Mouse (Mus musculus): ENCODE data around the gene Gpn3. TPM values are rescaled to one million over a fixed set of nuclear protein-coding genes. Genes with fewer than 3 reads are reported as not detected.

The Gpn3 gene
- polyA plus RNA-seq, 1 experiment from 2014 or later: 59.2 TPM

- no peak overlapping the region for H3K4me2 ChIP-seq (ENCODE audit: low read depth, low read length)
- ATAC-seq: peak; percentile 96
- no peak overlapping the region for H3K4me3 ChIP-seq (ENCODE audit: low read length)
- no peak overlapping the region for H3K9ac ChIP-seq (ENCODE audit: low read depth, low read length)
- 0 out of 2 replicates have a peak, but pooled peaks cover 3% of the 10 kb centered on the region for H3K9me3 ChIP-seq (ENCODE audit: control insufficient read depth, low read length)
- H3K36me3 ChIP-seq (ENCODE audit: control insufficient read depth, insufficient read depth, low read length): no peaks in the 10 kb centered on the region
- no peaks in the 10 kb centered on the region for H3K27me3 ChIP-seq (replicated peaks; ENCODE audit: control insufficient read depth, insufficient read depth, low read length)
- peak overlapping the region; percentile 76 for H3K27ac ChIP-seq (ENCODE audit: low read length)
- 50% methylated on average over 7 of the region's 7 CpGs for WGBS
- 0 out of 2 replicates have a peak, but pooled peaks cover 4% of the 10 kb centered on the region for H3K4me1 ChIP-seq (ENCODE audit: control insufficient read depth, insufficient read depth, low read length)
These were observed 27.9 kb upstream of the Gpn3 start for GRCm38 (mm10) chr5:122343768-122344167.

DNA sequence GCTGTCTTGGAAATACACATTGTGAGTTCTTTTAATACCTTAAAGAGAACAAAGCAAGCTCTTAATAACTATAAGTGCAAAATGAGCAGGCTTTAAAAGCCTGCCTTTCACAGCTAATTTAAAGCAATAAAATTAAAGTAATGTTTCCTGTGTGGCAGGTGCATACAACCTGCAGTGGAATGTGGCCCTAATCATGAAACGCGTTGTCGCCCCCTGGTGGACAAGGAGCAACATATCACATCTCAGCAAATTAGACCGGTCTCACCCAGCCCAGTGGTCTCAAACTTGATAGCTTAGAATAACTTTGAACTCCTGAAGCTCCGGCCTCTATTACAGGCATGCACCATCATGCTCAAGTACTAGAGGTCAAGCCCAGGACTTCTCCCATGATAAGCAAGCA lies 27.4 kb upstream of the Gpn3 start:
- 0 out of 2 replicates have a peak, but pooled peaks cover 3% of the 10 kb centered on the region for H3K9me3 ChIP-seq (ENCODE audit: control insufficient read depth, low read length)
- H3K4me3 ChIP-seq (ENCODE audit: low read length): no peak overlapping the region
- H3K9ac ChIP-seq (ENCODE audit: low read depth, low read length): no peak overlapping the region
- peak overlapping the region; percentile 76; the same call in 1 of the 2 replicates for H3K27ac ChIP-seq (ENCODE audit: low read length)
- no peaks in the 10 kb centered on the region for H3K27me3 ChIP-seq (replicated peaks; ENCODE audit: control insufficient read depth, insufficient read depth, low read length)
- no peaks in the 10 kb centered on the region for H3K36me3 ChIP-seq (ENCODE audit: control insufficient read depth, insufficient read depth, low read length)
- 0 out of 2 replicates have a peak, but pooled peaks cover 4% of the 10 kb centered on the region for H3K4me1 ChIP-seq (ENCODE audit: control insufficient read depth, insufficient read depth, low read length)
- H3K4me2 ChIP-seq (ENCODE audit: low read depth, low read length): no peak overlapping the region
- 4% methylated on average over 5 of the region's 5 CpGs for WGBS
- peak; percentile 81 for ATAC-seq

DNA sequence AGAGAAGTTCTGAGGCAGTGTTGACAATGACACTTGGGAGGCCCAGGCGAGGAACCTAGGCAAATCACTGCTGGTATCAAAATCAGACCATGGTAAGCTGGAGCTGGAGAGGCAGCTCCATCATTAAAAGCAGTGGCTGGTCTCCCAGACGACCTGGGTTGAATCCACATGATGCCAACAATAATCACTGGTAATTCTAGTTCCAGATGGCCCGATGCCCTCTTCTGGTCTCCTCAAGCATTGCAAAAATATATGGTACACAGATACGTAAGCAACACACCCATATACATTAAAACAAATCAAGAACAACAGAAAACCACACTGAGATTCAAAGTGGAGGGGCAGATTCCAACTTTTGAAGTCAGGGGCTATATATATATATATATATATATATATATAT lies 25.9 kb upstream of the Gpn3 start:
- H3K4me3 ChIP-seq (ENCODE audit: low read length): no peak overlapping the region
- H3K9me3 ChIP-seq (ENCODE audit: control insufficient read depth, low read length): 0 out of 2 replicates have a peak, but pooled peaks cover 3% of the 10 kb centered on the region
- 0 out of 2 replicates have a peak, but pooled peaks cover 8% of the 10 kb centered on the region for H3K4me1 ChIP-seq (ENCODE audit: control insufficient read depth, insufficient read depth, low read length)
- ATAC-seq: no peak
- no peaks in the 10 kb centered on the region for H3K27me3 ChIP-seq (replicated peaks; ENCODE audit: control insufficient read depth, insufficient read depth, low read length)
- no peak overlapping the region for H3K27ac ChIP-seq (ENCODE audit: low read length)
- 83% methylated on average over 4 of the region's 4 CpGs for WGBS
- H3K4me2 ChIP-seq (ENCODE audit: low read depth, low read length): no peak overlapping the region
- H3K36me3 ChIP-seq (ENCODE audit: control insufficient read depth, insufficient read depth, low read length): no peaks in the 10 kb centered on the region
- no peak overlapping the region for H3K9ac ChIP-seq (ENCODE audit: low read depth, low read length)

DNA sequence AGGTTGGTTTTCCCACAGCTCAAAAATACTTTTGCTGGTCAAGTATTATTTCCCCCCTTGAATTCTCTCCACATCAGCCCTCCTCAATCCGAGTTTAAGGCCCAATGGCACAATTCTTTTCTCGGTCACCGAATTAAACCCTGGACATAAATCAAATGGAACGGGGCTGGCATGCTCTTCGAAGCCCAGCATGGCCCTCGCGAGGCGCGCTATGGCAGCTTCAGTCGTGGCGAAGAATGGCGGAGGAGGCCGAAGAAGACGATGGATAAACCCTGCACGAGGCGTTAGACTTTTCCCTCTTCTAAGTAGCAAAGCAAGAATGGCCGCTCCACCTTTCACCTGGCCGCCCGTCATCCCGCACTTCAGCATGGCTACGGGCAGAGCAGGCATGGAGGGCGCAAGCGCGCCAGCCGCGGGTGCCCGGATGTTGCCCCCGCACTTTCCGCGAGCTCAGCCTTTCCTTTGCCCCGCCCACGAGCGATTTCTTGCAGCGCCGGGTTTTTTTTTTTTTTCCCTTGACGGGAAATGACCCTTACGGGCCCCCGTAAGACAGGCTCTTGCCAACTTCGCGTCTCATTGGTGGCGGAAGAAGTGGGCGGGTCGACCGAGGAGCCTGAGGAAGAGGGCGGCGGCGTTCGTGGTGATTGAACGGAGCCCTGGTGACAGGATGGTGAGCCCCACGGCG lies 17.7 kb upstream of the Gpn3 start, which contains the start of the genes Rad9b and Vps29:
Rad9b (minus strand) TSS at position 427 of the 685 bp plus-strand sequence.
Vps29 (plus strand) TSS at position 563 of the 685 bp plus-strand sequence.
- Histone ChIP-seq H3K27ac (ENCODE audit: low read length) (peak within 1 kb of the TSS; percentile 78), H3K27me3 (replicated peaks; ENCODE audit: control insufficient read depth, insufficient read depth, low read length) (no peaks in the 10 kb centered on the region), H3K4me3 (ENCODE audit: low read length) (peak within 1 kb of the TSS; percentile 94), H3K36me3 (ENCODE audit: control insufficient read depth, insufficient read depth, low read length) (no peaks in the 10 kb centered on the region), H3K9me3 (ENCODE audit: control insufficient read depth, low read length) (no peaks in the 10 kb centered on the region), H3K4me2 (ENCODE audit: low read depth, low read length) (peak within 1 kb of the TSS; percentile 76), H3K4me1 (ENCODE audit: control insufficient read depth, insufficient read depth, low read length) (peaks cover 13% of the 10 kb centered on the region), H3K9ac (ENCODE audit: low read depth, low read length) (peak within 1 kb of the TSS; percentile 93)
- 1% methylated on average over 51 of the region's 51 CpGs for WGBS
- peak; percentile 96 for ATAC-seq

DNA sequence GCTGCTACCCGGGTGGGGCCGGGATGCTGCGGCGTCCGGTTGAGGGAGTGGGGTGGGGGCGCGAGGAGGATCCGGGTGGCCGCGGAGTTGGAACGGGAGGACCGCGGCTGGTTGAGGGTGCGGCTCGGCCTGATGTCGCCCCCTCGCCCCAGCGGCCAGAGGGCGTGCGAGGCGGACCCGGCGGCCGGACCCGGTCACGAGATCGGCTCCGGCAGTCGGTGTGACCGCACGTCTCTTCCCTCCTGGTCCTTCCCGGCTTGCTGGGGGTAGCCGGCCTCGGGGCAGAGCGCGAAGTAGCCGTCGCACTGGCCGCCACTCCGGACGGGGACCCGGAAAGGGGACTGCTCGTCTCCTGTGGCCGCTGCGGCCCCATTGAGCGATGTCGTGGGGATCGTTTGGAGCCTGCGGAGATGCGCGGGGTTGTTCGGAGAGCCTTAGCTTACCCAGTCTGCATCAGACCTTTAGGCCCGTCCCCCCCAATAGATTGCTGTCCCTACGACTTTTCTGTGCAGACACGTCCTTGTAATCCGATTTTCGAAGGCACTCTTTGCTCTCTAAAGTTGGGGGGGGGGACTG lies 17.1 kb upstream of the Gpn3 start:
- Histone ChIP-seq H3K9me3 (ENCODE audit: control insufficient read depth, low read length) (no peaks in the 10 kb centered on the region), H3K4me1 (ENCODE audit: control insufficient read depth, insufficient read depth, low read length) (peaks cover 13% of the 10 kb centered on the region), H3K4me2 (ENCODE audit: low read depth, low read length) (peak overlapping the region; percentile 57), H3K27me3 (replicated peaks; ENCODE audit: control insufficient read depth, insufficient read depth, low read length) (no peaks in the 10 kb centered on the region), H3K27ac (ENCODE audit: low read length) (peak overlapping the region; percentile 78), H3K36me3 (ENCODE audit: control insufficient read depth, insufficient read depth, low read length) (no peaks in the 10 kb centered on the region), H3K9ac (ENCODE audit: low read depth, low read length) (peak overlapping the region; percentile 93), H3K4me3 (ENCODE audit: low read length) (peak overlapping the region; percentile 94)
- under 1% methylated on average over 41 of the region's 57 CpGs for WGBS
- ATAC-seq: peak; percentile 80

GRCm38 (mm10) chr5:122372192-122372769 lies 605 bp downstream of the Gpn3 start, which contains the start of gene Fam216a:
Gene Fam216a, minus strand, starts transcription at chr5:122372364.
- Histone ChIP-seq H3K9ac (ENCODE audit: low read depth, low read length) (peak within 1 kb of the TSS; percentile 79), H3K9me3 (ENCODE audit: control insufficient read depth, low read length) (no peaks in the 10 kb centered on the region), H3K4me3 (ENCODE audit: low read length) (peak within 1 kb of the TSS; percentile 78), H3K4me2 (ENCODE audit: low read depth, low read length) (peak within 1 kb of the TSS; percentile 74), H3K36me3 (ENCODE audit: control insufficient read depth, insufficient read depth, low read length) (peaks cover 7% of the 10 kb centered on the region; the same call in 1 of the 2 replicates), H3K4me1 (ENCODE audit: control insufficient read depth, insufficient read depth, low read length) (peaks cover 8% of the 10 kb centered on the region; the same call in 1 of the 2 replicates), H3K27ac (ENCODE audit: low read length) (peak within 1 kb of the TSS; percentile 91), H3K27me3 (replicated peaks; ENCODE audit: control insufficient read depth, insufficient read depth, low read length) (no peaks in the 10 kb centered on the region)
- under 1% methylated on average over 53 of the region's 53 CpGs for WGBS
- ATAC-seq: peak; percentile 96

GRCm38 (mm10) chr5:122372878-122373277 lies 1.2 kb downstream of the Gpn3 start:
- ATAC-seq: no peak
- peak overlapping the region; percentile 86 for H3K27ac ChIP-seq (ENCODE audit: low read length)
- H3K9ac ChIP-seq (ENCODE audit: low read depth, low read length): peak overlapping the region; percentile 79
- H3K36me3 ChIP-seq (ENCODE audit: control insufficient read depth, insufficient read depth, low read length): peaks cover 6% of the 10 kb centered on the region; the same call in 1 of the 2 replicates
- peak overlapping the region; percentile 67 for H3K4me2 ChIP-seq (ENCODE audit: low read depth, low read length)
- no peaks in the 10 kb centered on the region for H3K27me3 ChIP-seq (replicated peaks; ENCODE audit: control insufficient read depth, insufficient read depth, low read length)
- H3K4me1 ChIP-seq (ENCODE audit: control insufficient read depth, insufficient read depth, low read length): peaks cover 8% of the 10 kb centered on the region; the same call in 1 of the 2 replicates
- 4% methylated on average over 5 of the region's 5 CpGs for WGBS
- H3K9me3 ChIP-seq (ENCODE audit: control insufficient read depth, low read length): no peaks in the 10 kb centered on the region
- H3K4me3 ChIP-seq (ENCODE audit: low read length): peak overlapping the region; percentile 78

GRCm38 (mm10) chr5:122377101-122377833 lies 5.6 kb downstream of the Gpn3 start:
- Histone ChIP-seq H3K4me3 (ENCODE audit: low read length) (no peak overlapping the region), H3K4me2 (ENCODE audit: low read depth, low read length) (no peak overlapping the region), H3K9ac (ENCODE audit: low read depth, low read length) (no peak overlapping the region), H3K27ac (ENCODE audit: low read length) (no peak overlapping the region), H3K36me3 (ENCODE audit: control insufficient read depth, insufficient read depth, low read length) (0 out of 2 replicates have a peak, but pooled peaks cover 9% of the 10 kb centered on the region), H3K4me1 (ENCODE audit: control insufficient read depth, insufficient read depth, low read length) (peaks cover 8% of the 10 kb centered on the region; the same call in 1 of the 2 replicates), H3K27me3 (replicated peaks; ENCODE audit: control insufficient read depth, insufficient read depth, low read length) (no peaks in the 10 kb centered on the region), H3K9me3 (ENCODE audit: control insufficient read depth, low read length) (no peaks in the 10 kb centered on the region)
- 92% methylated on average over 4 of the region's 4 CpGs for WGBS
- no peak for ATAC-seq
